Mouse (Mus musculus) stomach, postnatal 0 days (tissue): ENCODE data around the gene Creg1.

Experiments
- CTCF ChIP-seq: IDR thresholded peaks from 2 replicates; pipeline ENCODE4 v1.5.1; 2016; ENCODE audit warnings: antibody characterized with exemption, low read depth, mild to moderate bottlenecking, moderate library complexity
- EP300 ChIP-seq: optimal IDR thresholded peaks from 2 replicates; pipeline ENCODE3; 2016; ENCODE audit warnings: antibody characterized with exemption

- peak; percentile 27; the same call in 1 of the 2 replicates for TF ChIP-seq CTCF
- TF ChIP-seq EP300 = no peak
Measured at GRCm38 (mm10) chr1:165761522-165762305, 1.8 kb upstream of the Creg1 start.
